Mouse (Mus musculus): ENCODE measurements at regions not wholly inside any gene's neighbourhood (a gene's known extent, or its start where the extent isn't known, plus 50 kb on each side); places are given as distances from the start of the nearest gene placed in this dataset.
"Not testable (repeated sequence)": the region's sequence is repeated elsewhere in the genome, so short reads cannot be mapped to it uniquely, and the experiment has no call there.

GRCm38 (mm10) chr17:52351293-52351692 is 251.2 kb upstream of the Kcnh8 start:
- DNase-seq: no peak

GRCm38 (mm10) chr17:52350696-52351095 is 251.8 kb upstream of the Kcnh8 start:
- DNase-seq: no peak

- DNase-seq: no peak
Observed at GRCm38 (mm10) chr17:52349872-52350271, 252.6 kb upstream of the Kcnh8 start.

GRCm38 (mm10) chr17:52348481-52349083 is 253.9 kb upstream of the Kcnh8 start:
- no peak for DNase-seq

GRCm38 (mm10) chr17:52320586-52320985 is 281.9 kb upstream of the Kcnh8 start:
- peak; percentile 34 for DNase-seq

- no peak for DNase-seq
Observed at GRCm38 (mm10) chr17:52316976-52317375, 285.5 kb upstream of the Kcnh8 start.

GRCm38 (mm10) chr17:52315879-52316278 is 286.6 kb upstream of the Kcnh8 start:
- no peak for DNase-seq

GRCm38 (mm10) chr17:52315456-52315855 is 287.1 kb upstream of the Kcnh8 start:
- not testable (repeated sequence) for DNase-seq

GRCm38 (mm10) chr17:52312043-52312442 is 290.5 kb upstream of the Kcnh8 start:
- DNase-seq: no peak

GRCm38 (mm10) chr17:52308789-52309188 is 293.7 kb upstream of the Kcnh8 start:
- no peak for DNase-seq

GRCm38 (mm10) chr17:52304133-52304532 is 298.4 kb upstream of the Kcnh8 start:
- no peak for DNase-seq

GRCm38 (mm10) chr17:52303320-52303719 is 299.2 kb upstream of the Kcnh8 start:
- no peak for DNase-seq

- DNase-seq: no peak
Observed at GRCm38 (mm10) chr17:52299769-52300168, 302.7 kb upstream of the Kcnh8 start.

GRCm38 (mm10) chr17:52285392-52285791 is 317.1 kb upstream of the Kcnh8 start:
- DNase-seq: no peak

- DNase-seq: no peak
Observed at GRCm38 (mm10) chr17:52282264-52282663, 320.2 kb upstream of the Kcnh8 start.

- DNase-seq: no peak
Observed at GRCm38 (mm10) chr17:52278523-52278922, 324.0 kb upstream of the Kcnh8 start.

- no peak for DNase-seq
Observed at GRCm38 (mm10) chr17:52268792-52269191, 333.7 kb upstream of the Kcnh8 start.

- no peak for DNase-seq
Observed at GRCm38 (mm10) chr17:52251284-52251683, 351.2 kb upstream of the Kcnh8 start.

- DNase-seq: no peak
Observed at GRCm38 (mm10) chr17:52225584-52225983, 376.9 kb upstream of the Kcnh8 start.

GRCm38 (mm10) chr17:52220422-52220821 is 382.1 kb upstream of the Kcnh8 start:
- no peak for DNase-seq

GRCm38 (mm10) chr17:52217411-52217810 is 384.3 kb upstream of the Satb1 start:
- no peak for DNase-seq

GRCm38 (mm10) chr17:52212944-52213343 is 379.9 kb upstream of the Satb1 start:
- DNase-seq: no peak

- no peak for DNase-seq
Observed at GRCm38 (mm10) chr17:52210483-52210882, 377.4 kb upstream of the Satb1 start.

GRCm38 (mm10) chr17:52197731-52198130 is 364.6 kb upstream of the Satb1 start:
- DNase-seq: no peak

- peak; percentile 50 for DNase-seq
Observed at GRCm38 (mm10) chr17:52196811-52197210, 363.7 kb upstream of the Satb1 start.
